Mouse (Mus musculus): ENCODE measurements around the gene Neurl2. TPM values are rescaled to one million over a fixed set of nuclear protein-coding genes. Genes with fewer than 3 reads are reported as not detected.
"Not testable (repeated sequence)": the region's sequence is repeated elsewhere in the genome, so short reads cannot be mapped to it uniquely, and the experiment has no call there.

Gene Neurl2
- total RNA-seq, 1 experiment: 3.6 TPM

DNA sequence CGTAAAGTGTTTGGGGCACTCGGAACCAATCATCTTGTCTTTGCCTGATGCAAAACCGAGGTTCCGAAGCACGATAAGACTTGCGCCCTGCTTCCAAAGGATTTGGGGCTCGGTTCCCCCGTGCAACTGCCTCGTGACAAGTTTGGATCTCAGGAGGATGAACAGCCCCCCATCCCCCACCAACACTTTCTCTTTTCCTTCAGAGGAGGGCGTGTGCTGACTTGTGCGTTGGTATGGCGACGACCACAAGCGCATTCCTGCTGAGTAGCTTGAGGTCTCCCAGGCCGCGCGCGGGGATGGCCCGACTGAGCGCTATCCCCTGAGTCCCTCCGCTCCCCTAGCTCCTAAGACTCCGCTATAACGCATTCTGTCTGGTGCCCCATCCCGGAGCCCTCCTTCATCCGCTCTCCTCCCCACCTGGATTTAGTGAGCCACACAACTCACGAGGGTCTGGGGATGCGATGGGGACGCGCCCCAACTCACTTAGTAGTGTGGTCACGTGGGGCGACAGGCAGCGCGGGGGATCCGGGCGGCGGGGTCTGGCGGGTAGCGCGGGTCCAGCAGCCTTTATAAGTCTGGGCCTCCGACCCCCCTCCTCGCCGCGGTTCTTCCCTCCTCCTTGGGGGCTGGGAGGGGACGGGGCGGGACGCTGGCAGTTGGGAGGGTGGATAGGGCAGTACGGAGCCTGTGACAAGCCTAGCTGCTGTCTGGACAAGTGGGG lies 24.0 kb upstream of the Neurl2 start, which contains the start of gene Pltp:
Gene Pltp, minus strand, starts transcription at position 611 of the 721 bp plus-strand sequence.
- peak within 1 kb of the TSS; percentile 76 to 78 for H3K4me3 ChIP-seq (ENCODE audit: insufficient read depth in 1 of 2, low read depth in 1 of 2, low read length in 2 of 2, poor library complexity in 1 of 2, severe bottlenecking in 1 of 2)
- in situ Hi-C loops (cut with MboI; ENCODE audit: low sequenced_read_pairs in 2 of 2, unreplicated experiment in 2 of 2): no loop called here

DNA sequence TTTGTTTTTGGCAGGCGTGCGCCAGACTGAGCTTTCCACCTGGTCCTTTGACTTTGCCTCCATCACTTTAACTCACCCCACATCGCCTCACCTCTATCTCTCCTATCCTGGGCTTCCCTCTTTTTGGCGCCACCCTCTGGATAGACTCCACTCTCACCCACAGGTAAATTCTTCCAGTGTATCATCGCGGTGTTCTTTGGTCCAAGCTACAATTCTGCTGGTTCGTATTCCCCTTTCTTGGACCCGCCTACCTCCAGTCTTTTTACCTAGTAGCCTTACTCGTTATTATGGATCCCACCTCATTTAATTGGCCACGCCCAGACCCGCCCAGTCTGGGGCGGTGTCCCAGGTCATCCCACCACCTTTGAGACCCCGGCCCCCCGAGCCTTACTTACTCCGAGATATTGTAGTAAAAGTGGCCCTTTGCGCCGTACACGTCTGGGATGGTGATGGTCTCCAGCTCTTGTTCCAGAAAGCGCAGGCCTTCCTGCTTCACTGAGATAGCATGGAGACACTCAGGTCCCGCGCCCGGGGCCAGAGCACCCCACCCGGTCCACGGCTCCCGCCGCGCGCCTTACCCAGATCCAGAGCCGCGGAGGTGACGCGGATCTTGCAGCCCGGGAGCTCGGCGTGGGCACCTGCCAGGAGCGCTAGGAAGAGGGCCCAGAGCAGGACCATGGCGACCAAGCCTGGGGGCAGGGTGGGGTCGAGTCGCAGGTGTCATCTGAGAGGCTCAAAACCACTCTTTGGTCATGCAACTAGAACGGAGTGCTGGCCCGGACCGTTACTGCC lies 23.2 kb upstream of the Neurl2 start:
- Histone ChIP-seq H3K4me3 (ENCODE audit: insufficient read depth in 1 of 2, low read depth in 1 of 2, low read length in 2 of 2, poor library complexity in 1 of 2, severe bottlenecking in 1 of 2) (peak overlapping the region; percentile 76 to 78), H3K9ac (ENCODE audit: insufficient read depth, low read depth, low read length, poor library complexity, severe bottlenecking) (peak overlapping the region; percentile 80), H3K36me3 (ENCODE audit: control insufficient read depth, insufficient read depth, low read length, poor library complexity, severe bottlenecking) (peaks cover 31% of the 10 kb centered on the region), H3K4me1 (ENCODE audit: control insufficient read depth in 2 of 2, insufficient read depth in 2 of 2, low read length in 2 of 2, poor library complexity in 1 of 2) (peaks cover 18 to 24% of the 10 kb centered on the region in 2 experiments), H3K27ac (ENCODE audit: insufficient read depth, low read depth, low read length, poor library complexity, severe bottlenecking) (peak overlapping the region; percentile 82), H3K9me3 (ENCODE audit: control insufficient read depth, insufficient read depth, low read depth, low read length) (no peaks in the 10 kb centered on the region)
- in situ Hi-C loops (cut with MboI; ENCODE audit: low sequenced_read_pairs in 2 of 2, unreplicated experiment in 2 of 2): no loop called here
- DNase-seq (ENCODE audit: low read depth, low spot score): peak; percentile 68
- TF ChIP-seq CHD2 (IDR thresholded peaks at IDR 0.05; ENCODE audit: low read depth, low read length) (no peak), HCFC1 (IDR thresholded peaks at IDR 0.05; ENCODE audit: borderline replicate concordance, insufficient read depth, low read length) (no peak), ZC3H11A (IDR thresholded peaks at IDR 0.05; ENCODE audit: borderline replicate concordance, low read depth, low read length) (no peak), ZNF384 (IDR thresholded peaks at IDR 0.05; ENCODE audit: low read depth, low read length) (no peak), MAFK (IDR thresholded peaks at IDR 0.05; ENCODE audit: insufficient read depth, low read depth, low read length) (no peak)

More for the DNA sequence above, 24.0 kb upstream of the Neurl2 start, which contains the start of gene Pltp:
- TF ChIP-seq MAFK (IDR thresholded peaks at IDR 0.05; ENCODE audit: insufficient read depth, low read depth, low read length): 0 out of 2 replicates have a peak, but pooled peaks have one; percentile 5
- TF ChIP-seq CHD2 (IDR thresholded peaks at IDR 0.05; ENCODE audit: low read depth, low read length): no peak
- no peak for TF ChIP-seq ZNF384 (IDR thresholded peaks at IDR 0.05; ENCODE audit: low read depth, low read length)
- TF ChIP-seq HCFC1 (IDR thresholded peaks at IDR 0.05; ENCODE audit: borderline replicate concordance, insufficient read depth, low read length): no peak
- no peak for TF ChIP-seq ZC3H11A (IDR thresholded peaks at IDR 0.05; ENCODE audit: borderline replicate concordance, low read depth, low read length)
- peak; percentile 81 for DNase-seq (ENCODE audit: low read depth, low spot score)
- Histone ChIP-seq H3K9ac (ENCODE audit: insufficient read depth, low read depth, low read length, poor library complexity, severe bottlenecking) (peak within 1 kb of the TSS; percentile 80), H3K27ac (ENCODE audit: insufficient read depth, low read depth, low read length, poor library complexity, severe bottlenecking) (peak within 1 kb of the TSS; percentile 82), H3K9me3 (ENCODE audit: control insufficient read depth, insufficient read depth, low read depth, low read length) (no peaks in the 10 kb centered on the region), H3K36me3 (ENCODE audit: control insufficient read depth, insufficient read depth, low read length, poor library complexity, severe bottlenecking) (peaks cover 24% of the 10 kb centered on the region), H3K4me1 (ENCODE audit: control insufficient read depth in 2 of 2, insufficient read depth in 2 of 2, low read length in 2 of 2, poor library complexity in 1 of 2) (peaks cover 18 to 28% of the 10 kb centered on the region in 2 experiments)

DNA sequence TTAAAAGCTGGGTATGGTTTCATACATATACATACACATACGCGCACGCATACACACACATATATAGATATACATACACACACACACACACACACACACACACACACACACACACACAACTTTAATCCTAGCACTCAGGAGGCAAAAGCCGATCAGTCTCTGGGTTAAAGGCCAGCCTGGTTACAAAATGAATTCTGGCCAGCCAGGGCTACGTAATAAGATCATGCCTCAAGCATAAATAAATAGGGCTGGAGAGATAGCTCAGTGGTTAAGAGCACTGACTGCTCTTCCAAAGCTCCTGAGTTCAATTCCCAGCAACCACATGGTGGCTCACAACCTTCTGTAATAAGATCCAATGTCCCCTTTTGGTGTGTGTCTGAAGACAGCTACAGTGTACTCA lies 22.3 kb upstream of the Neurl2 start:
- Histone ChIP-seq H3K4me1 (ENCODE audit: control insufficient read depth in 2 of 2, insufficient read depth in 2 of 2, low read length in 2 of 2, poor library complexity in 1 of 2) (peaks cover 16 to 21% of the 10 kb centered on the region in 2 experiments), H3K36me3 (ENCODE audit: control insufficient read depth, insufficient read depth, low read length, poor library complexity, severe bottlenecking) (peaks cover 38% of the 10 kb centered on the region)
- H3K9ac ChIP-seq (ENCODE audit: insufficient read depth, low read depth, low read length, poor library complexity, severe bottlenecking); H3K4me3 ChIP-seq (ENCODE audit: insufficient read depth in 1 of 2, low read depth in 1 of 2, low read length in 2 of 2, poor library complexity in 1 of 2, severe bottlenecking in 1 of 2); H3K9me3 ChIP-seq (ENCODE audit: control insufficient read depth, insufficient read depth, low read depth, low read length); in situ Hi-C loops (cut with MboI; ENCODE audit: low sequenced_read_pairs in 2 of 2, unreplicated experiment in 2 of 2); DNase-seq (ENCODE audit: low read depth, low spot score); H3K27ac ChIP-seq (ENCODE audit: insufficient read depth, low read depth, low read length, poor library complexity, severe bottlenecking): not testable (repeated sequence)

DNA sequence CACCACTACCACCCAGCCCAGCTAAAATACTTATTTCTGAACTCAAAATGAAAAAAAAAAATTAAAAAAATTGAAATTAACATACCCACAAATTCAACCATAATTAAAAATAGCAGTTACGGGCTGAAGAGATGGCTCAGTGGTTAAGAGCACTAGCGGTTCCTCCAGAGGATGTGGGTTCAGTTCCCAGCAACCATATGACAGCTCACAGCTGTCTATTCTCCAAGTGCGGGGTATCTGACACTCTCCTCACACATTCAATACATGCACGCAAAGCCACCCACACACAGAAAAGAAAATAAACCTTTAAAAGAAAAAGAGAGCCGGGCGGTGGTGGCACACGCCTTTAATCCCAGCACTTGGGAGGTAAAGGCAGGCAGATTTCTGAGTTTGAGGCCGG lies 16.8 kb upstream of the Neurl2 start:
- Histone ChIP-seq H3K36me3 (ENCODE audit: control insufficient read depth, insufficient read depth, low read length, poor library complexity, severe bottlenecking) (peaks cover 67% of the 10 kb centered on the region), H3K27ac (ENCODE audit: insufficient read depth, low read depth, low read length, poor library complexity, severe bottlenecking) (no peak overlapping the region)
- in situ Hi-C loops (cut with MboI; ENCODE audit: low sequenced_read_pairs in 2 of 2, unreplicated experiment in 2 of 2): no loop called here

More for the DNA sequence above, 16.8 kb upstream of the Neurl2 start:
- no peaks in the 10 kb centered on the region for H3K9me3 ChIP-seq (ENCODE audit: control insufficient read depth, insufficient read depth, low read depth, low read length)
- no peak for TF ChIP-seq ZNF384 (IDR thresholded peaks at IDR 0.05; ENCODE audit: low read depth, low read length)
- no peak overlapping the region for H3K4me3 ChIP-seq (ENCODE audit: insufficient read depth in 1 of 2, low read depth in 1 of 2, low read length in 2 of 2, poor library complexity in 1 of 2, severe bottlenecking in 1 of 2)
- peaks cover 0 to 8% of the 10 kb centered on the region in 2 experiments; a peak in 2 of 4 replicates for H3K4me1 ChIP-seq (ENCODE audit: control insufficient read depth in 2 of 2, insufficient read depth in 2 of 2, low read length in 2 of 2, poor library complexity in 1 of 2)
- no peak for DNase-seq (ENCODE audit: low read depth, low spot score)
- no peak overlapping the region for H3K9ac ChIP-seq (ENCODE audit: insufficient read depth, low read depth, low read length, poor library complexity, severe bottlenecking)

All from ES-E14 (cell line).